Mouse (Mus musculus) R1 (cell line): ENCODE measurements at regions not wholly inside any gene's neighbourhood (a gene's known extent, or its start where the extent isn't known, plus 50 kb on each side); places are given as distances from the start of the nearest gene placed in this dataset.

Source experiments
- DNase-seq: peaks from one replicate; pipeline ENCODE4 v3.0.0-alpha.2; 2018; ENCODE audit warnings: low read depth, low spot score

GRCm38 (mm10) chr7:133244601-133245000, 120.4 kb upstream of the Ctbp2 start:
- DNase-seq: no peak

DNA sequence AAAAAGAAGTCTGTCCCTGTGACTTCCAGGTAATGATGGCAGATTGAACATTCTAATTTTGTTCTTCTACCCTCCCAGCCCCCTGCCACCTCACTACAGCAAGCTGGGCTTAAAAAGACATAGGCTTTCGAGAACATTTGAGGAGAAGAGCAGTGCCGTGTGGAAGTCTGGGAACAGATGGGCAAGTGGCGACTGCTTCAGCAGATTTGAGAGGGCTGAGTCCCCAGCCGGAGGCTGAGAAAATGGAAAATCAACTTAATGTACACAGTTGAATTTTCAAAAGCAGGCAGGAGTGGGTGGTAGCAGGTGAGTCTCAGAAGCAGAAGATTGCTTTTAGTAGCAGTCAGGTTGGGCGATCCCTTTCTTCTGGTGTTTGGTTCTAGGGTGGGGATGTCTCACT, 110.2 kb upstream of the Ctbp2 start:
- no peak for DNase-seq

GRCm38 (mm10) chr7:133232889-133233441, 108.8 kb upstream of the Ctbp2 start:
- DNase-seq: no peak

DNA sequence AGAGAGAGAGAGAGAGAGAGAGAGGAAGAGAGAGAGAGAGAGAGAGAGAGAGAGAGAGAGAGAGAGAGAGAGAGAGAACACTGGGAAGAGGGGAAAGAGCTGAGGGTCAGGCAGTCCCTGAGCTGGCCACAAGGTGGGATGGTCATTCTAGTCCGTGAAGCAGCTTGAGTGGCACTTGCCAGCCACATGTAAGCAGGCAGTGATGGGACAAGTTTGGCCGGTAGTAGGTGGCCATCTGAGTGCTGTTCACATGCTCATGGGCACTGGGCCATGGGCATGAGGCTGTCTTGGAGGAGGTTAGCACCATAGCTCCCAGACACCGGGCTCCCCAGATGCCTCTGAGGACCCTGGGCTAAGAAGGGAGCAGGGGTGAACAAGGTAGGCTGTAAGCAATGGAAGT, 106.7 kb upstream of the Ctbp2 start:
- no peak for DNase-seq

- DNase-seq: no peak
Measured at GRCm38 (mm10) chr7:133223948-133224652, 99.9 kb upstream of the Ctbp2 start.

DNA sequence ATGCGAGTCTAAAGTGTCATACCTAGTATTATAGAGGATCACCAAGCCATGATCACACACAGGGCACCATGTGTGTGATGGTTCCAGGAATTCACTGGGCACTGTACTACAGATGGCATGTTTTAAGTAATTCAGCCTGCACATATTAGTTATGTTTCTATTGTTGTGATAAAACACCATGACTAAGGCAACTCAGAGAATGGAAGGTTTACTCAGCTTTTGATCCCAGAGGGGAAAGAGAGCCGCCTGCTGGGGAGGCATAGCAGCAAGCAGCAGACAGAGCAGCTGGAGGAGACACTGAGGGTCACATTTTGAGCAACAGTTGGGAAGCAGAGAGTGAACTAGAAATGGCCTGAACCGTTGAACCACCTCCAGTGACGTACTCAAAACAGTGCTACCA, 88.2 kb upstream of the Ctbp2 start:
- no peak for DNase-seq

DNA sequence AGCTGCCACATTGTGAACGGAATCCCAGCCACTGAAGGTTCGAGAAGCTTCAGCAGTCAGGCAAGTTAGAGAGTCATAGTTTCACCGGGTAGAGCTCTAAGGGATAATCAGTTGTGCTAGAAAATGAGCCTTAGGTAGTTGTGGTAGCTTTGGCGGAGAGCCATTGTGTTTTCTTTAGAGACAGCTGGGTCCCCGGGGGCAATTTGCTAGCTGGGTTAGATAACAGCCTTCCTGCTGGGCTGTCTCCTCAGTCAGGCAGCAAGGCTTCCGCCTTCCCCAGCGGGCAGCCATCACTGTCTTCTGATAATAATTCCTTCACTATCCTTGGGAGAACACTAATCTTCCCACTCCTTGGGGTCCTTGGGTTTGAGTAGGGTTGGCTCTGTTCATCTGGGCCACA, 81.5 kb upstream of the Ctbp2 start:
- peak; percentile 63 for DNase-seq

GRCm38 (mm10) chr7:133204485-133204884, 80.3 kb upstream of the Ctbp2 start:
- DNase-seq: peak; percentile 34

GRCm38 (mm10) chr7:133203933-133204332, 79.8 kb upstream of the Ctbp2 start:
- DNase-seq: no peak

- peak; percentile 47 for DNase-seq
Measured at GRCm38 (mm10) chr7:133202092-133202880, 78.1 kb upstream of the Ctbp2 start.

GRCm38 (mm10) chr7:133199046-133199445, 74.9 kb upstream of the Ctbp2 start:
- no peak for DNase-seq

- DNase-seq: no peak
Measured at GRCm38 (mm10) chr7:133189880-133190462, 65.8 kb upstream of the Ctbp2 start.

DNA sequence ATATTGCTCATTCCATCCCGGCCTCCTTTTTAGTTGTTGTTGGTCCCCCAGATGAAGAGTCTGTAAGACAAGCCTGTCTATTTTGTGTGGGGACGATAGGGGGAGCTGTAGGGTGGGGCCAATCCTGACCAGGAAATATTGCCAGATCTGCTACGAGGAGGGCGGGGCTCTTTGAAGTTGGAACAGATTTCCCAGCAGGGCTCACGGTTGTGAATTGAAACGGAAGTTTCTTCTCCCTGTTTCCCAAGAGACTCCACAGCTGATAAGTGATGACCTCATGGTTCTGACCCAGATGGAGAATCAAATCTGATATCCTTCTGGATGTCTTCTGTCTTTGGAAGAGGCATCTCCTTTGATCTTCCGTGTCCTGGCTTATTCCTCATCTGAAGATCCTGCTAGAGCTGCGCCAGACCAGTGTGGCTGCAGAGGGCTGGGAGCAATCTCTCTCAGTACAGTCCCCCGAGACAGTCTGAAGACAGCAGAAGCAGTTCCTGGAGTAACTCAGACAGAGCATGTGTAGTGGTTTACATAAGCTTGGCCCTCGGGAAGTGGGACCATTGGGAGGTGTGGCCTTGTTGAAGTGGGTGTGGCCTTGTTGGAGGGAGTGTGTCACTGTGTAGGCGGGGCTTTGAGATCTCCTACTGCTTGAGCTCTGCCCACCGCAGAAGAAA, 61.9 kb upstream of the Ctbp2 start:
- DNase-seq: peak; percentile 93

DNA sequence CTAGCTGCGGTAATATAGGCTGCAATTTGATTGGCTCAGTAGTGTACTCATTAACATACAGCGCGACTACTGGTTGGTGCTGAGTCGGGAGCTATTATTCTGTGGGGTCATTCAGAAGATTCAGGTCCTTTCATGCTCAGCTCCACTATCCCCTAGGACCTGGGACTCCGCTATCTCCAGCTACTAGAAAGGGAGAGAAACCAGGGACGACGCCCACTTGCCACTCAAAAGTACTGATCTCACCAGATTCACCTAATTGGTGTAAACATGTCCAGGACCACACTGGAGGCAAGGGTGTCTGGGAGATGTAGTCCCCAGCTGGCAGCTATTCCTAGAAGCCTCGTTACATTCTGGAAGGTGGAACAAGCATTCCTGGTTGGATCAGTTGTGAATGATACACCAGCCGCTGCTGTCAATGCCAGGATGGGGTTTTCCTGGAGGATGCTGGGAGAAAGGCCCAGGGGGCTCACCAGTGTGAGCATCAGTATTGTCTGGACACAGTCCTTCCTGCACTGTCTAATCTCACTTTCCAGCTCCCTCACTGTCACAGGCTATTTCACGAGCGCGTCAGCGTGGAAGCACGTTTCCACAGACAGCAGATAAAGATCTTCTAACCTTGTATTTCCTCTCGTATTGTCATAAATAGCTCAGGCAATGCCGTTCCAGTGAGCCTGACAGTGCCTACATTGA, 60.9 kb upstream of the Ctbp2 start:
- peak; percentile 20 for DNase-seq

DNA sequence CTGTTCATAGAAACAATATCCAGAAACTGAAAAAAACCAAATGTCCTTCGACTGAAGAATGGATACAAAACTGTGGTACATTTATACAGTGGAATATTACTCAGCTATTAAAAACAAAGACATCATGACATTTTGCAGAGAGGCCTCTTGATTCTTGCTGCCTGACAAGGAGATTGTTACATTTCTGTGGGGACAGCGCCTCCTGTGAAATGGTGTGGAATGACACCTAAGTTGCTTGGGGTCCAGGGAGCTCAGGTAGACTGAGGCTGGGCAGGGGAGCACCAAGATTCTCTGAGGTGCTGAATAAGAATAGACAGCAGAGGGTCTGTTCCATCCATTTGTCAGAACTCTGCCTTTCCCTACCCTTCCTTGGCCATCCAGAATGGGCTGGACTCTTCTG, 57.2 kb upstream of the Ctbp2 start:
- peak; percentile 60 for DNase-seq

- DNase-seq: no peak
Measured at GRCm38 (mm10) chr7:133177179-133177575, 53.0 kb upstream of the Ctbp2 start.

GRCm38 (mm10) chr7:133176256-133177178, 52.4 kb upstream of the Ctbp2 start:
- DNase-seq: no peak
